Comparison of ENCODE assay signal across 26 mouse cellular contexts in genomic region chr10:127881041-127881440, GRCm38 (mm10). TPM values are rescaled to one million over a fixed set of nuclear protein-coding genes. Genes with fewer than 3 reads are reported as not detected.
DNase-seq lines count a peak whose midpoint lies in the region; ATAC-seq and TF ChIP-seq lines count a peak whose summit lies in the region.
"Had no signal": no experiment of that assay in that cellular context is flagged by ENCODE, and none has a peak within 500 bp of the region (broad histone marks: within the 10 kb centered on the region; RNA-seq: fewer than 3 reads in every experiment).

No protein-coding gene starts in this region.

- TF ChIP-seq EP300 in stomach, postnatal 0 days (optimal IDR thresholded peaks at IDR 0.05) = no peak

- no peaks in the 10 kb centered on the region for H3K9me3 ChIP-seq in hindbrain, postnatal 0 days (ENCODE audit: low read length)
- no peaks in the 10 kb centered on the region for H3K9me3 ChIP-seq in hindbrain, embryonic 13.5 days
- H3K9me3 ChIP-seq in stomach, postnatal 0 days (ENCODE audit: control insufficient read depth, low read length) = no peaks in the 10 kb centered on the region
- H3K9me3 ChIP-seq: embryonic facial prominence, embryonic 10.5 days; forebrain, embryonic 10.5 days; heart, embryonic 10.5 days had no signal

- H3K9ac ChIP-seq in hindbrain, postnatal 0 days (replicated peaks; ENCODE audit: low read length) = no peak overlapping the region
- H3K9ac ChIP-seq in hindbrain, embryonic 13.5 days = no peak overlapping the region
- H3K9ac ChIP-seq in stomach, postnatal 0 days (ENCODE audit: low read length) = no peak overlapping the region
- H3K9ac ChIP-seq: hindbrain, embryonic 14.5 days had no signal

- no peaks in the 10 kb centered on the region for H3K27me3 ChIP-seq in hindbrain, postnatal 0 days (ENCODE audit: insufficient read depth, low read length)
- H3K27me3 ChIP-seq in hindbrain, embryonic 13.5 days = no peaks in the 10 kb centered on the region
- H3K27me3 ChIP-seq in stomach, postnatal 0 days (ENCODE audit: control insufficient read depth, insufficient read depth, low read length) = no peaks in the 10 kb centered on the region

- no peaks in the 10 kb centered on the region for H3K4me1 ChIP-seq in hindbrain, postnatal 0 days (ENCODE audit: insufficient read depth, low read length)
- H3K4me1 ChIP-seq in hindbrain, embryonic 13.5 days (replicated peaks) = no peaks in the 10 kb centered on the region
- peaks cover 7% of the 10 kb centered on the region; the same call in 1 of the 2 replicates for H3K4me1 ChIP-seq in lung, adult 2 months (ENCODE audit: control insufficient read depth, insufficient read depth, low read length)
- 0 out of 2 replicates have a peak, but pooled peaks cover 2% of the 10 kb centered on the region for H3K4me1 ChIP-seq in stomach, postnatal 0 days (replicated peaks; ENCODE audit: control insufficient read depth, insufficient read depth)
- H3K4me1 ChIP-seq: embryonic facial prominence, embryonic 10.5 days; forebrain, embryonic 10.5 days had no signal

- DNase-seq in hindbrain, postnatal 0 days (ENCODE audit: low spot score) = no peak
- peak; percentile 26 for DNase-seq in lung, postnatal 10 days
- no peak for DNase-seq in lung, adult 2 months
- peak; percentile 53 for DNase-seq in ZHBTc4 (ENCODE audit: low read depth, low spot score)
- DNase-seq in stomach, postnatal 0 days (ENCODE audit: low spot score) = no peak
- no peak for DNase-seq in cerebellum, postnatal 36 days
- DNase-seq: adrenal gland, adult 2 months; adrenal gland, postnatal 25 days; B cell, adult 2 months; cerebellum, adult 18-20 months; cerebellum, adult 9-11 months; gastrocnemius, postnatal 36 days; heart, adult 18-20 months; heart, postnatal 10 days had no signal

- H3K4me2 ChIP-seq in hindbrain, postnatal 0 days (ENCODE audit: low read depth, low read length) = no peak overlapping the region
- H3K4me2 ChIP-seq in hindbrain, embryonic 13.5 days = no peak overlapping the region
- H3K4me2 ChIP-seq in stomach, postnatal 0 days (replicated peaks; ENCODE audit: low read depth) = no peak overlapping the region
- H3K4me2 ChIP-seq: hindbrain, embryonic 14.5 days had no signal

- H3K36me3 ChIP-seq in hindbrain, postnatal 0 days (ENCODE audit: insufficient read depth, low read length) = no peaks in the 10 kb centered on the region
- no peaks in the 10 kb centered on the region for H3K36me3 ChIP-seq in hindbrain, embryonic 13.5 days
- H3K36me3 ChIP-seq in stomach, postnatal 0 days (ENCODE audit: control insufficient read depth, insufficient read depth, low read length) = no peaks in the 10 kb centered on the region
- H3K36me3 ChIP-seq: embryonic facial prominence, embryonic 10.5 days; forebrain, embryonic 10.5 days; heart, embryonic 10.5 days had no signal

- 83% methylated on average over 4 of the region's 4 CpGs for WGBS in hindbrain, postnatal 0 days
- 83% methylated on average over 4 of the region's 4 CpGs for WGBS in hindbrain, embryonic 13.5 days
- WGBS in lung, adult 2 months = 81% methylated on average over 4 of the region's 4 CpGs
- WGBS in stomach, postnatal 0 days = 79% methylated on average over 4 of the region's 4 CpGs

- TF ChIP-seq CTCF in hindbrain, postnatal 0 days (IDR thresholded peaks at IDR 0.05; ENCODE audit: low read depth) = 0 out of 2 replicates have a peak, but pooled peaks have one; percentile 2
- TF ChIP-seq CTCF in lung, adult 2 months (IDR thresholded peaks at IDR 0.05; ENCODE audit: insufficient read depth, low read length) = no peak
- 0 out of 2 replicates have a peak, but pooled peaks have one; percentile 5 for TF ChIP-seq CTCF in stomach, postnatal 0 days (IDR thresholded peaks at IDR 0.05; ENCODE audit: low read depth)

- no peak for TF ChIP-seq POLR2A in lung, adult 2 months (IDR thresholded peaks at IDR 0.05; ENCODE audit: borderline replicate concordance, extremely low read depth, low read depth, low read length)

- no peak for ATAC-seq in hindbrain, postnatal 0 days
- no peak for ATAC-seq in hindbrain, embryonic 13.5 days (ENCODE audit: low FRiP score)
- no peak for ATAC-seq in stomach, postnatal 0 days (ENCODE audit: low FRiP score, low TSS enrichment)
- ATAC-seq: CD4-positive, CD25-positive, alpha-beta regulatory T cell, adult 4 months; forebrain, embryonic 14.5 days had no signal

- H3K27ac ChIP-seq in hindbrain, postnatal 0 days = no peak overlapping the region
- no peak overlapping the region for H3K27ac ChIP-seq in hindbrain, embryonic 13.5 days
- H3K27ac ChIP-seq in stomach, postnatal 0 days (replicated peaks) = no peak overlapping the region
- H3K27ac ChIP-seq: embryonic facial prominence, embryonic 10.5 days; forebrain, embryonic 10.5 days; heart, embryonic 10.5 days; hindbrain, embryonic 14.5 days had no signal

- H3K4me3 ChIP-seq in hindbrain, postnatal 0 days (ENCODE audit: low read length) = no peak overlapping the region
- H3K4me3 ChIP-seq in hindbrain, embryonic 13.5 days = no peak overlapping the region
- no peak overlapping the region for H3K4me3 ChIP-seq in lung, adult 2 months (replicated peaks; ENCODE audit: extremely low read depth, low read depth, low read length)
- no peak overlapping the region for H3K4me3 ChIP-seq in stomach, postnatal 0 days (ENCODE audit: low read depth, low read length)
- H3K4me3 ChIP-seq: embryonic facial prominence, embryonic 10.5 days; forebrain, embryonic 10.5 days; heart, embryonic 10.5 days had no signal

RNA-seq across cellular contexts. Expression of gene Rdh7, which starts 7.6 kb away (rescaled TPM):
- not detected in 2 replicates for total RNA-seq in hindbrain, postnatal 0 days (2014; rRNA removed)
- not detected in 2 replicates for polyA plus RNA-seq in hindbrain, postnatal 0 days (2015; fragmentation: Nextera tagmentation; extraction: Ambion mirVana)
- not detected in 2 replicates for polyA plus RNA-seq in hindbrain, embryonic 13.5 days (2015; fragmentation: Nextera tagmentation; extraction: Ambion mirVana)
- 0.12 and 0.72 TPM in 2 replicates for polyA plus RNA-seq in lung, adult 2 months (2012; rRNA removed)
- polyA plus RNA-seq in stomach, postnatal 0 days (2015; fragmentation: Nextera tagmentation; extraction: Ambion mirVana) = 1.9 and 2.1 TPM in 2 replicates
- total RNA-seq: adrenal gland, postnatal 25 days; gastrocnemius, postnatal 36 days; heart, adult 18-20 months; heart, postnatal 10 days; hematopoietic stem cell, adult 5-6 weeks; MEL had no signal
- polyA plus RNA-seq: CD4-positive, CD25-positive, alpha-beta regulatory T cell, adult 4 months; embryonic facial prominence, embryonic 10.5 days; embryonic facial prominence, embryonic 14.5 days; forebrain, embryonic 10.5 days; forebrain, embryonic 14.5 days; heart, embryonic 10.5 days; heart, embryonic 14.5 days; hindbrain, embryonic 14.5 days had no signal

RNA-seq across cellular contexts. Expression of gene Rdh16f2, which starts 14.8 kb away (rescaled TPM):
- not detected in 2 replicates for total RNA-seq in hindbrain, postnatal 0 days (2014; rRNA removed)
- polyA plus RNA-seq in hindbrain, postnatal 0 days (2015; fragmentation: Nextera tagmentation; extraction: Ambion mirVana) = not detected in 2 replicates
- polyA plus RNA-seq in hindbrain, embryonic 13.5 days (2015; fragmentation: Nextera tagmentation; extraction: Ambion mirVana) = not detected in 2 replicates
- not detected in 2 replicates for polyA plus RNA-seq in lung, adult 2 months (2012; rRNA removed)
- polyA plus RNA-seq in stomach, postnatal 0 days (2015; fragmentation: Nextera tagmentation; extraction: Ambion mirVana) = not detected in 2 replicates
- total RNA-seq: adrenal gland, postnatal 25 days; gastrocnemius, adult 8-10 months; gastrocnemius, postnatal 36 days; heart, adult 18-20 months; heart, postnatal 10 days; hematopoietic stem cell, adult 5-6 weeks; MEL had no signal
- polyA plus RNA-seq: adrenal gland, adult 2 months; CD4-positive, CD25-positive, alpha-beta regulatory T cell, adult 4 months; embryonic facial prominence, embryonic 10.5 days; embryonic facial prominence, embryonic 14.5 days; forebrain, embryonic 10.5 days; forebrain, embryonic 14.5 days; heart, embryonic 10.5 days; heart, embryonic 14.5 days; hindbrain, embryonic 14.5 days had no signal

RNA-seq across cellular contexts. Expression of gene Sdr9c7, which starts 17.3 kb away (rescaled TPM):
- not detected in 2 replicates for total RNA-seq in hindbrain, postnatal 0 days (2014; rRNA removed)
- not detected in 2 replicates for polyA plus RNA-seq in hindbrain, postnatal 0 days (2015; fragmentation: Nextera tagmentation; extraction: Ambion mirVana)
- polyA plus RNA-seq in hindbrain, embryonic 13.5 days (2015; fragmentation: Nextera tagmentation; extraction: Ambion mirVana) = not detected in 2 replicates
- 2.9 TPM in 1 of 2 replicates, not detected in the other for polyA plus RNA-seq in lung, adult 2 months (2012; rRNA removed)
- polyA plus RNA-seq in stomach, postnatal 0 days (2015; fragmentation: Nextera tagmentation; extraction: Ambion mirVana) = 24.6 and 24.7 TPM in 2 replicates
- total RNA-seq: gastrocnemius, adult 8-10 months; gastrocnemius, postnatal 36 days; heart, adult 18-20 months; heart, postnatal 10 days; hematopoietic stem cell, adult 5-6 weeks; MEL had no signal
- polyA plus RNA-seq: CD4-positive, CD25-positive, alpha-beta regulatory T cell, adult 4 months; embryonic facial prominence, embryonic 10.5 days; forebrain, embryonic 10.5 days; forebrain, embryonic 14.5 days; heart, embryonic 10.5 days; heart, embryonic 14.5 days; hindbrain, embryonic 14.5 days had no signal

RNA-seq across cellular contexts. Expression of gene Rdh19, which starts 31.3 kb away (rescaled TPM):
- not detected in 2 replicates for total RNA-seq in hindbrain, postnatal 0 days (2014; rRNA removed)
- polyA plus RNA-seq in hindbrain, postnatal 0 days (2015; fragmentation: Nextera tagmentation; extraction: Ambion mirVana) = not detected in 2 replicates
- not detected in 2 replicates for polyA plus RNA-seq in hindbrain, embryonic 13.5 days (2015; fragmentation: Nextera tagmentation; extraction: Ambion mirVana)
- polyA plus RNA-seq in lung, adult 2 months (2012; rRNA removed) = not detected in 2 replicates
- polyA plus RNA-seq in stomach, postnatal 0 days (2015; fragmentation: Nextera tagmentation; extraction: Ambion mirVana) = not detected in 2 replicates
- total RNA-seq: adrenal gland, adult 2 months; adrenal gland, postnatal 25 days; gastrocnemius, adult 8-10 months; gastrocnemius, postnatal 36 days; heart, adult 18-20 months; heart, postnatal 10 days; hematopoietic stem cell, adult 5-6 weeks; MEL had no signal
- polyA plus RNA-seq: adrenal gland, adult 2 months; CD4-positive, CD25-positive, alpha-beta regulatory T cell, adult 4 months; embryonic facial prominence, embryonic 10.5 days; embryonic facial prominence, embryonic 14.5 days; forebrain, embryonic 10.5 days; forebrain, embryonic 14.5 days; heart, embryonic 10.5 days; heart, embryonic 14.5 days; hindbrain, embryonic 14.5 days had no signal

Comparison
In these comparisons a context has a peak if more than half of its experiments do, and no peak if none do; other contexts are left out.
1. DNase-seq: peak in lung, postnatal 10 days (single experiment) and ZHBTc4 (single experiment); none in hindbrain, postnatal 0 days (single experiment), lung, adult 2 months (single experiment), stomach, postnatal 0 days (single experiment) and cerebellum, postnatal 36 days (0 of 2).